Mouse (Mus musculus): ENCODE data around the gene Daxx.
"Not testable (repeated sequence)": the region's sequence is repeated elsewhere in the genome, so short reads cannot be mapped to it uniquely, and the experiment has no call there.

Daxx gene

GRCm38 (mm10) chr17:33943454-33943853, 34.2 kb downstream of the Daxx start:
- no peak for DNase-seq (ENCODE audit: low read depth)

DNA sequence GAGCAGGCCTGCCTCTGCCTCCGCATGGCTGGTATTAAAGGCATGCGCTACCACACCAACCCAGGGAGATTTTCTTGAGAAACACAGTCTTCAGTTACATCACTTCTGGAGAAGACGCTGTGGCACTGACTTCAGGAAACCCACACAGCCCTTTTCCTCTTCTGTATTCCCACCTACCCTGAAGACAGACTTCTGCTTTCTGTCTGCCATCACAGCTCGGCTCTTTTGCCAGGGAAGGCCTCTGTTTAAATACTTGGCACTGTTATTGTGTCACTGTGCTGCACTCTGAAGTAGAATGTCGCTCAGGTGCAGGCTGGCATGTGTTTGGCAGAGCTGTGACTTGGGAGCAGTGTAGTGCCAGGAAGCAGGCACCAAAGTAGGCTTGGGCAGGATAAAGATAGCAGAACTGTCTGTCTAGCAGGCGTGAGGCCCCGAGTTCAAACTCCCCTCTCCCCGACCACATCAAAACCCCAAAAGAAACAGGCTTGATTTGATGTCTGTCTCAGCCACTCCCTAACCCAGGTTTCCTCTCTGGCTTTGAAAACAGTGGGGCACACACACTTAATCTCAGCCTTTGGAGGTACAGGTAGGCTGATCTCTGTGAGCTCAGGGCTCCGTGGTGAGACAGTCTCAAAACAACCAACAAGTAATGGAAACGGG, 38.3 kb downstream of the Daxx start:
- DNase-seq (ENCODE audit: low read depth) = no peak

GRCm38 (mm10) chr17:33948090-33948904, 39.1 kb downstream of the Daxx start:
- DNase-seq (ENCODE audit: low read depth) = no peak

- no peak for DNase-seq (ENCODE audit: low read depth)
These were observed 39.8 kb downstream of the Daxx start for GRCm38 (mm10) chr17:33948905-33949537.

- DNase-seq (ENCODE audit: low read depth) = no peak
These were observed 41.0 kb downstream of the Daxx start for GRCm38 (mm10) chr17:33950131-33950625.

DNA sequence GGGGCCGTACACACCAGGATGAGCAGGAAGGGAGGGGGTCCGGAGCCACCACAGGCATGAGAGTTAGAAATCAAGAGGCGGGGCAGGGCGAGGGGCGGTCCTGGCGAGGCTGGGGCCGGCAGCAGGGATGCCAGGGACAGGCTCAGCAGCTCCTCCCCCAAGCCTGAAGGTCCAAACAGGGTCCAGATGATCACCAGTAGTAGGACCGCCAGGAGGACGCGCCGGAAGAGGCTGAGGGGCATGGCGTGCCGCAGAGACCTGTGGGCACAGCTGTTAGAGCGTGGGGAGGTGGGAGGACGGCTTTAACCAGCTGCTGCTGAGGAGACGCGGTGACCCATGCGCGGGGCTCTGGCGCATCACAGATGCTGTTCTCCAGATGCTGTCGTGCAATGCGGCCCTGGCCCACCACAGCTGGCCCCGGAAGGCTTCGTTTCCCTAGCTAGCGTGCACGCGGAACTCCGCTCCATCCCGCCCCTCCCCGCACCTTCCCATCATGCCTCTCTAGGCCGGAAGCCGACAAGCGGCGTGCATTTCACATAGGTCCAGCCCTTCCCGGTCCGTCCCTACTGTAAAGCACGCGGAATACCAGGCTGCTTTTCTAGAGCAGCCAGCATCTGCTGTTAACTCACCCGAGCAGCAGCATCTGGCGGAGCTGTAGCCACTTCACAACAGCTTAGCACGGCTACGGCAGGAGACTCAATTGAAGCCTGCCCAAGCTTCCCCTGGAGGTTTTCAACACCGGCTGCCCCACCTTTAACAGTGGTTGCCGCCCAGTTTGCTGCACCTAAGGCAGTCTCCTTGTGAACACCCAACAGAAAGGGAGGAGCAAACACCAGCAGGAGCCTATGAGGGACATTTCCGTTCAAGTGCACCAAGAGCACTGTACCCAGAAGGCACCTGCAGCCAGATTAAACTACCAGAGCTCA, 42.1 kb downstream of the Daxx start, which contains the start of gene B3galt4:
B3galt4 (minus strand) TSS at position 468 of the 926 bp plus-strand sequence.
- DNase-seq (ENCODE audit: low read depth) = peak; percentile 84

GRCm38 (mm10) chr17:33952015-33952414, 42.8 kb downstream of the Daxx start:
- not testable (repeated sequence) for DNase-seq (ENCODE audit: low read depth)

DNA sequence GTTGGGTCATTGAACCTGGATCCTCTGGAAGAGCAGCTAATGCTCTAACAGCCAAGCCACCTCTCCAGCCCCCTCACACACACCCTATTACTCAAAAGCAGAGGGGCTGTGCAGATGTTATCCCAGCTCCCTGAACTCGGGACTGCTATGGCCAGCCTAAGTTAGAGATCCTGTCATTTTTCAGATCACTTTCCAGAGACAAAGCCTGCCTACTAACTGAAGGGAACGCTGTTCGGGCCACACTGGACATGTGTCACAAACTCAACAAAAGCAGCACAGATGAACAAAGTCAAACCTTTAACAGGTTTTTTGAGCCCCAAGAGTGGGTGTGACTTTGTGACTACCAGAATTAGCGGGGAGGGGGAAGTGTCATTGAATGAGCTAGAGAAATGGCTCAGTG, 43.7 kb downstream of the Daxx start:
- DNase-seq (ENCODE audit: low read depth) = no peak

GRCm38 (mm10) chr17:33953310-33953709, 44.1 kb downstream of the Daxx start:
- DNase-seq (ENCODE audit: low read depth) = no peak

DNA sequence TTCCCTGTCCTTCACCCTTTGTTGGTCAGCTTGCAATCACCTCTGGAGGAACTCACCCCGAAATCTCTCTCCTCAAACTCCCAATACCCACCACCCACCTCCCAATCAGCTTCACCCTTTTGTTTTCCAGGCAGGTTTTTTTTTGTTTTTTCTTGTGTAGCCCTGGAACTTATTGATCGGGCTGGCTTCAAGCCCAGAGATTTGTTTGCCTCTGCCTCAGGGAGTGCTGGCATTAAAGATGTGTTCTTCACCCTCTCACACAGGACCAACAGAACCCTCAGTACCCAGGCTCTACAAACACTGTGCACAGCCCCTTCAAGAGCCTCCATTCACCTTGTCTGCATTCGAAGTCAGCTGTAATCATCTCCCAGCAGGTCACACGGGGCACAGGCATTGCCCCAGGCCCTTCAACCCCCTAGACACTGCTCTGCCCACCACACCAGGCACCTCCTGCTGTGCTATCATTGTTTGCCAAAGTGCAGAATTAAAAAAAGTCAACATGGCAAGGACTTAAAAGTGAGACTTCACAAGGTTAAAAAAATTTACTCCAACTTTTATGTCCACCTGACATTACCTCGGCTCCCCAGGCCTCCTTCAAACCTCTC, 44.8 kb downstream of the Daxx start:
- no peak for DNase-seq (ENCODE audit: low read depth)

DNA sequence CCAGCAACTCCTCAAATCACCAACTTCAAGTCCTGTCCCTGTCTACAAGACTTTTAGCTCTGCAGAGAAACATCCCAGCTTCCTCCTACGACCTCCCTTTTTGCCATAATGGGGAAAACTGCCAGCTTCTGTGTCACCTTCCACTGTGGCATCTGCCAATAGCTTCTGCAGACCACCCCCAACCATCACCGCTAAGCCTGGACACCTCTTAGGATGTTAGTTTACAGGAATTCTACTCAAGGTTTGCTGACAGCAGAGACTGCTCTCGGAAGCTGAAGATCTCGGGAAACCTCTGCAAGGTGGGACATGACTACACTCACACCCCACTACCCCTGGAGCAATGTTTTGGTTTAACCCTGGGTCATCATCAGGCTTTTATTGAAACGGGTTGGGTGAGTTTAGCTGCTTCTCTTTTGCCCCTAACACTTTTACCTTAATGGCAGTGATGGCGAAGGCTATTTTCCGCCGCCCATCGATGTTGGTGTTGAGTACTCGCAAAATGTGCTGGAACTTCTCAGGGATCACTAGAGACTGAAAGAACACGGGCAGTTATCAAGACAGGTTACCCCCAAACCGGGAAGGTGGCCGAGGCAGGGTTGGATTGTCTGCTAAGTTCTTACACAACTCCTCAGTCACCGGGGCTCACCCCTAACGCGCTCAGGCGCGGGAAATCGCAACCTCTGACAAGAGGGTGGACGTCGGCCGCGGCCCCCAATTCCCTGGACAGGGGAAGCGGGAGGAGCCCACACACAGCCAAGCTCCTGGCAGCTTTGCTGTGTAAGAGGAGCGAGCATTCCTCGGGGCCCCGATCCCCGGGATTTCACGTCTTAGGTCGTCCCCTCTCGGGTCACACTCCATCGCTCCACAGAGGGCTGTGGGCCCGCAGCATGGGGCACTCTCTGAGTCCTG, 45.7 kb downstream of the Daxx start:
- no peak for DNase-seq (ENCODE audit: low read depth)

- DNase-seq (ENCODE audit: low read depth) = peak; percentile 88
These were observed 46.5 kb downstream of the Daxx start, which contains the start of the genes Vps52 and Rps18 for GRCm38 (mm10) chr17:33955555-33956214. TSS of gene Vps52 (plus strand) at chr17:33955812. TSS of gene Rps18 (minus strand) at chr17:33956001.

- DNase-seq (ENCODE audit: low read depth) = no peak
These were observed 47.1 kb downstream of the Daxx start for GRCm38 (mm10) chr17:33956336-33956735.

DNA sequence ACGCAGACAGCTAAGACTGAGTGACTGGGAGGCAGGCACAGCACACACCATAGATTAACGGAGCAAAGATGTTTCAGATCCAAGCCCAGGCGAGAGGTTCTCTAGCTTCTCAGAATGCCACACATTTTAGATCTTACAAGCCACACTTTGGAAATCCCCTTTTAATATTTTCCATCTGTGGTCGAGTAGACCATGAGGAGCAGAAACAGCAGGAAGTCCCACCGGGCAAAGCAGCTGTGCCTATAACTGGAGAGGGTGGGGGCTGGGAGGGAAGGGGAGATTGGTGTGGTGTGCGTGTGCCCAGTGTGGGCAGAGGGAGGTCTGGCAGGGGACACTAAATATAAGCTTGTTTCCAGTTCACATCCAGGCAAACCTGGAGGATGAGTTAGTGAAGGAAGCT, 48.3 kb downstream of the Daxx start:
- no peak for DNase-seq (ENCODE audit: low read depth)

- DNase-seq (ENCODE audit: low read depth) = no peak
These were observed 49.2 kb downstream of the Daxx start for GRCm38 (mm10) chr17:33958451-33958850.

DNA sequence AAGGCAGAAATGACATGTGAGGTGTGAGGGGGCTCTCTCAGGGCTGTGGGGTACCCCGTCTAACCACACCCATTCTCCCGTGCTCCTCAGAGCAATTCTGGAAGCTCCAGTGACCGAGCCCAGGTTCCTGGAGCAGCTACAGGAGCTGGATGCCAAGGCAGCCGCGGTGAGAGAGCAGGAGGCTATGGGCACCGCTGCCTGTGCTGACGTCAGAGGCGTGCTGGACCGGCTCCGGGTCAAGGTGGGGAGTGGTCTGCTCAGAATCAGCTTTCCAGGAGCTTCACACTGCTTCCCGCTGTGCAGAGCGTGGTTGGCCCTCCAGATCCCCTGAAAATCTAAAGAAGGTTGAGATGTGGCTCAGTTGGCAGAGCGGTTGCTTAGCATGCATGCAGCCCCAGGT, 49.9 kb downstream of the Daxx start:
- no peak for DNase-seq (ENCODE audit: low read depth)

- DNase-seq (ENCODE audit: low read depth) = no peak
These were observed 50.7 kb downstream of the Daxx start for GRCm38 (mm10) chr17:33959948-33960347.

GRCm38 (mm10) chr17:33962876-33963275, 53.7 kb downstream of the Daxx start:
- no peak for DNase-seq (ENCODE audit: low read depth)
